In genomic region chr17:55963171-55963570, GRCm38 (mm10) we compare ENCODE assay signal across 13 mouse cellular contexts. TPM values are rescaled to one million over a fixed set of nuclear protein-coding genes. Genes with fewer than 3 reads are reported as not detected.
A peak's percentile ranks its signal among the peaks of the same experiment; 100 is the strongest.
DNase-seq lines count a peak whose midpoint lies in the region; ATAC-seq and TF ChIP-seq lines count a peak whose summit lies in the region.
"Had no signal": no experiment of that assay in that cellular context is flagged by ENCODE, and none has a peak within 500 bp of the region (broad histone marks: within the 10 kb centered on the region; RNA-seq: fewer than 3 reads in every experiment).

No protein-coding gene starts in this region.

- peak; percentile 87 for DNase-seq in heart, adult 11 months
- DNase-seq in neural tube, embryonic 10.5 days (ENCODE audit: extremely low spot score, low spot score), result no peak
- peak; percentile 38 for DNase-seq in brain, embryonic 14.5 days (ENCODE audit: low read depth)
- DNase-seq in natural killer cell, adult 2 months (ENCODE audit: low spot score in 2 of 2), result no peak
- no peak for DNase-seq in c-Kit-positive CD71-positive TER-119-positive erythroid progenitor cells, embryonic 14.5 days (ENCODE audit: low spot score)
- DNase-seq: thymus, postnatal 4 days had no signal

- no peak for ATAC-seq in heart, embryonic 12.5 days (ENCODE audit: insufficient number of reproducible peaks, low FRiP score)
- no peak for ATAC-seq in neural tube, embryonic 13.5 days (ENCODE audit: low read depth)

- no peak overlapping the region for H3K9ac ChIP-seq in heart, embryonic 12.5 days
- no peak overlapping the region for H3K9ac ChIP-seq in neural tube, embryonic 13.5 days
- H3K9ac ChIP-seq: hindbrain, embryonic 13.5 days; kidney, embryonic 15.5 days; limb, embryonic 15.5 days had no signal

- peaks cover 58% of the 10 kb centered on the region for H3K36me3 ChIP-seq in heart, embryonic 12.5 days
- H3K36me3 ChIP-seq in neural tube, embryonic 13.5 days, result peaks cover 68% of the 10 kb centered on the region
- H3K36me3 ChIP-seq in megakaryocyte, embryonic 14.5 days (replicated peaks; ENCODE audit: low read length), result peaks cover 80% of the 10 kb centered on the region

- no peak overlapping the region for H3K4me3 ChIP-seq in heart, embryonic 12.5 days
- H3K4me3 ChIP-seq in neural tube, embryonic 13.5 days, result no peak overlapping the region
- H3K4me3 ChIP-seq in megakaryocyte, embryonic 14.5 days (replicated peaks), result peak overlapping the region; percentile 7
- H3K4me3 ChIP-seq: hindbrain, embryonic 13.5 days; kidney, embryonic 15.5 days; limb, embryonic 15.5 days had no signal

- no peak for TF ChIP-seq POLR2A in brain, embryonic 14.5 days (IDR thresholded peaks at IDR 0.05; ENCODE audit: borderline replicate concordance, extremely low read depth, insufficient read depth, insufficient read length, poor library complexity, severe bottlenecking)

- no peaks in the 10 kb centered on the region for H3K27me3 ChIP-seq in heart, embryonic 12.5 days (replicated peaks)
- H3K27me3 ChIP-seq in neural tube, embryonic 13.5 days, result no peaks in the 10 kb centered on the region
- no peaks in the 10 kb centered on the region for H3K27me3 ChIP-seq in megakaryocyte, embryonic 14.5 days (replicated peaks)
- H3K27me3 ChIP-seq: CH12.LX; hindbrain, embryonic 13.5 days; kidney, embryonic 15.5 days; limb, embryonic 15.5 days had no signal

- no peaks in the 10 kb centered on the region for H3K9me3 ChIP-seq in heart, embryonic 12.5 days (replicated peaks)
- no peaks in the 10 kb centered on the region for H3K9me3 ChIP-seq in neural tube, embryonic 13.5 days
- H3K9me3 ChIP-seq in megakaryocyte, embryonic 14.5 days, result no peaks in the 10 kb centered on the region
- H3K9me3 ChIP-seq: hindbrain, embryonic 13.5 days; kidney, embryonic 15.5 days; limb, embryonic 15.5 days had no signal

- no peak overlapping the region for H3K4me2 ChIP-seq in heart, embryonic 12.5 days
- H3K4me2 ChIP-seq in neural tube, embryonic 13.5 days, result no peak overlapping the region
- H3K4me2 ChIP-seq: hindbrain, embryonic 13.5 days; kidney, embryonic 15.5 days; limb, embryonic 15.5 days had no signal

- no peak overlapping the region for H3K27ac ChIP-seq in heart, embryonic 12.5 days (ENCODE audit: poor library complexity, severe bottlenecking)
- H3K27ac ChIP-seq in neural tube, embryonic 13.5 days (replicated peaks), result peak overlapping the region; percentile 23; the same call in 1 of the 2 replicates
- H3K27ac ChIP-seq: hindbrain, embryonic 13.5 days; kidney, embryonic 15.5 days; limb, embryonic 15.5 days had no signal

- H3K4me1 ChIP-seq in heart, embryonic 12.5 days (replicated peaks), result peaks cover 27% of the 10 kb centered on the region
- H3K4me1 ChIP-seq in neural tube, embryonic 13.5 days (replicated peaks), result peaks cover 29% of the 10 kb centered on the region
- H3K4me1 ChIP-seq in megakaryocyte, embryonic 14.5 days, result peaks cover 57% of the 10 kb centered on the region

- 74% methylated on average over 14 of the region's 14 CpGs for WGBS in heart, embryonic 12.5 days
- WGBS in neural tube, embryonic 13.5 days, result 80% methylated on average over 14 of the region's 14 CpGs

- TF ChIP-seq CTCF in brain, embryonic 14.5 days (IDR thresholded peaks at IDR 0.05; ENCODE audit: borderline replicate concordance, extremely low read depth, insufficient read depth, insufficient read length), result no peak

RNA-seq across cellular contexts. Expression of gene Yju2, which starts 4.3 kb away (rescaled TPM):
- 17.4 and 17.5 TPM in 2 replicates for polyA plus RNA-seq in heart, embryonic 12.5 days (2016; fragmentation: Nextera tagmentation; extraction: Ambion mirVana)
- polyA plus RNA-seq in neural tube, embryonic 13.5 days (2015; fragmentation: Nextera tagmentation; extraction: Ambion mirVana), result 21.1 and 24.1 TPM in 2 replicates
- polyA plus RNA-seq in brain, embryonic 14.5 days (2012; rRNA removed), result 12.8 and 15.4 TPM in 2 replicates
- 15.6 and 33.1 TPM in 2 replicates for polyA plus RNA-seq in megakaryocyte, embryonic 14.5 days (2012; ENCODE audit: insufficient read depth, low replicate concordance)

RNA-seq across cellular contexts. Expression of gene Shd, which starts 7.1 kb away (rescaled TPM):
- 7.2 and 9.2 TPM in 2 replicates for polyA plus RNA-seq in heart, embryonic 12.5 days (2016; fragmentation: Nextera tagmentation; extraction: Ambion mirVana)
- polyA plus RNA-seq in neural tube, embryonic 13.5 days (2015; fragmentation: Nextera tagmentation; extraction: Ambion mirVana), result 150 and 161 TPM in 2 replicates
- 207 and 264 TPM in 2 replicates for polyA plus RNA-seq in brain, embryonic 14.5 days (2012; rRNA removed)
- polyA plus RNA-seq in megakaryocyte, embryonic 14.5 days (2012; ENCODE audit: insufficient read depth, low replicate concordance), result 2.9 and 15.1 TPM in 2 replicates

RNA-seq across cellular contexts. Expression of gene Ebi3, which starts 10.7 kb away (rescaled TPM):
- polyA plus RNA-seq in heart, embryonic 12.5 days (2016; fragmentation: Nextera tagmentation; extraction: Ambion mirVana), result 0.40 TPM in 1 of 2 replicates, not detected in the other
- 4.1 and 5.1 TPM in 2 replicates for polyA plus RNA-seq in neural tube, embryonic 13.5 days (2015; fragmentation: Nextera tagmentation; extraction: Ambion mirVana)
- polyA plus RNA-seq in brain, embryonic 14.5 days (2012; rRNA removed), result 3.7 and 3.8 TPM in 2 replicates
- polyA plus RNA-seq in megakaryocyte, embryonic 14.5 days (2012; ENCODE audit: insufficient read depth, low replicate concordance), result 114 and 143 TPM in 2 replicates

RNA-seq across cellular contexts. Expression of gene Zfp119b, which starts 13.9 kb away (rescaled TPM):
- polyA plus RNA-seq in heart, embryonic 12.5 days (2016; fragmentation: Nextera tagmentation; extraction: Ambion mirVana), result 3.1 and 4.3 TPM in 2 replicates
- polyA plus RNA-seq in neural tube, embryonic 13.5 days (2015; fragmentation: Nextera tagmentation; extraction: Ambion mirVana), result 9.0 and 9.6 TPM in 2 replicates
- 2.6 and 3.4 TPM in 2 replicates for polyA plus RNA-seq in brain, embryonic 14.5 days (2012; rRNA removed)
- polyA plus RNA-seq in megakaryocyte, embryonic 14.5 days (2012; ENCODE audit: insufficient read depth, low replicate concordance), result 0.12 TPM in 1 of 2 replicates, not detected in the other

RNA-seq across cellular contexts. Expression of gene Fsd1, which starts 23.1 kb away (rescaled TPM):
- polyA plus RNA-seq in heart, embryonic 12.5 days (2016; fragmentation: Nextera tagmentation; extraction: Ambion mirVana), result 5.2 and 5.6 TPM in 2 replicates
- 145 and 165 TPM in 2 replicates for polyA plus RNA-seq in neural tube, embryonic 13.5 days (2015; fragmentation: Nextera tagmentation; extraction: Ambion mirVana)
- polyA plus RNA-seq in brain, embryonic 14.5 days (2012; rRNA removed), result 130 and 155 TPM in 2 replicates
- not detected in 2 replicates for polyA plus RNA-seq in megakaryocyte, embryonic 14.5 days (2012; ENCODE audit: insufficient read depth, low replicate concordance)

Comparison
In these comparisons a context has a peak if more than half of its experiments do, and no peak if none do; other contexts are left out.
1. DNase-seq: peak in heart, adult 11 months (single experiment) and brain, embryonic 14.5 days (single experiment); none in neural tube, embryonic 10.5 days (single experiment), natural killer cell, adult 2 months (0 of 2) and c-Kit-positive CD71-positive TER-119-positive erythroid progenitor cells, embryonic 14.5 days (single experiment).
2. RNA of gene Ebi3, which starts 10.7 kb away (polyA plus RNA-seq): 114 to 143 TPM in megakaryocyte, embryonic 14.5 days; 4.1 to 5.1 TPM in neural tube, embryonic 13.5 days, 3.7 to 3.8 TPM in brain, embryonic 14.5 days and 0.40 TPM in heart, embryonic 12.5 days; every median in the first group is over 10 times any median in the second.